Mouse (Mus musculus): ENCODE results near the gene Lhfpl1. TPM values are rescaled to one million over a fixed set of nuclear protein-coding genes. Genes with fewer than 3 reads are reported as not detected.
A peak's percentile ranks its signal among the peaks of the same experiment; 100 is the strongest.
"Not testable (repeated sequence)": the region's sequence is repeated elsewhere in the genome, so short reads cannot be mapped to it uniquely, and the experiment has no call there.

The Lhfpl1 gene
- polyA plus RNA-seq (2014; fragmentation: Nextera tagmentation; extraction: Ambion mirVana), result 0.12 TPM in 1 of 2 replicates, not detected in the other

GRCm38 (mm10) chrX:145348377-145349203 is at the start of gene Lhfpl1:
Gene Lhfpl1, minus strand, starts transcription at chrX:145349089.
- Histone ChIP-seq H3K4me3 (replicated peaks; ENCODE audit: low read depth, low read length) (no peak within 1 kb of the TSS), H3K9me3 (ENCODE audit: control insufficient read depth, low read length) (no peaks in the 10 kb centered on the region), H3K9ac (replicated peaks; ENCODE audit: low read length) (no peak within 1 kb of the TSS), H3K27me3 (ENCODE audit: control insufficient read depth, insufficient read depth, low read length) (no peaks in the 10 kb centered on the region), H3K4me2 (ENCODE audit: low read length) (no peak within 1 kb of the TSS), H3K36me3 (ENCODE audit: control insufficient read depth, insufficient read depth, low read length) (no peaks in the 10 kb centered on the region), H3K4me1 (ENCODE audit: control insufficient read depth, insufficient read depth, low read length) (no peaks in the 10 kb centered on the region), H3K27ac (replicated peaks; ENCODE audit: low read depth, low read length) (no peak within 1 kb of the TSS)
- DNase-seq (peak; percentile 1), ATAC-seq (ENCODE audit: low FRiP score, low TSS enrichment) (no peak)
- WGBS, result 39% methylated on average over 7 of the region's 7 CpGs

- no peak for ATAC-seq (ENCODE audit: low FRiP score, low TSS enrichment)
- no peaks in the 10 kb centered on the region for H3K4me1 ChIP-seq (ENCODE audit: control insufficient read depth, insufficient read depth, low read length)
- WGBS, result 80% methylated on average over 5 of the region's 5 CpGs
Measured at GRCm38 (mm10) chrX:145371839-145372238, 22.9 kb upstream of the Lhfpl1 start.

GRCm38 (mm10) chrX:145362527-145362926 is 13.6 kb upstream of the Lhfpl1 start:
- H3K4me1 ChIP-seq (ENCODE audit: control insufficient read depth, insufficient read depth, low read length), result no peaks in the 10 kb centered on the region
- H3K4me3 ChIP-seq (replicated peaks; ENCODE audit: low read depth, low read length), result no peak overlapping the region
- H3K27me3 ChIP-seq (ENCODE audit: control insufficient read depth, insufficient read depth, low read length), result no peaks in the 10 kb centered on the region
- DNase-seq, result no peak
- H3K4me2 ChIP-seq (ENCODE audit: low read length), result no peak overlapping the region
- H3K9ac ChIP-seq (replicated peaks; ENCODE audit: low read length), result no peak overlapping the region
- ATAC-seq (ENCODE audit: low FRiP score, low TSS enrichment), result no peak
- no peaks in the 10 kb centered on the region for H3K36me3 ChIP-seq (ENCODE audit: control insufficient read depth, insufficient read depth, low read length)
- no peak overlapping the region for H3K27ac ChIP-seq (replicated peaks; ENCODE audit: low read depth, low read length)
- H3K9me3 ChIP-seq (ENCODE audit: control insufficient read depth, low read length), result no peaks in the 10 kb centered on the region
- WGBS, result 94% methylated on average over 4 of the region's 4 CpGs

More at GRCm38 (mm10) chrX:145371839-145372238, 22.9 kb upstream of the Lhfpl1 start:
- Histone ChIP-seq H3K4me3 (replicated peaks; ENCODE audit: low read depth, low read length) (no peak overlapping the region), H3K9ac (replicated peaks; ENCODE audit: low read length) (no peak overlapping the region), H3K4me2 (ENCODE audit: low read length) (no peak overlapping the region), H3K27ac (replicated peaks; ENCODE audit: low read depth, low read length) (no peak overlapping the region), H3K9me3 (ENCODE audit: control insufficient read depth, low read length) (no peaks in the 10 kb centered on the region), H3K27me3 (ENCODE audit: control insufficient read depth, insufficient read depth, low read length) (no peaks in the 10 kb centered on the region), H3K36me3 (ENCODE audit: control insufficient read depth, insufficient read depth, low read length) (no peaks in the 10 kb centered on the region)
- DNase-seq, result no peak

- Histone ChIP-seq H3K27me3 (ENCODE audit: control insufficient read depth, insufficient read depth, low read length) (no peaks in the 10 kb centered on the region), H3K36me3 (ENCODE audit: control insufficient read depth, insufficient read depth, low read length) (no peaks in the 10 kb centered on the region), H3K4me3 (replicated peaks; ENCODE audit: low read depth, low read length) (no peak overlapping the region), H3K4me2 (ENCODE audit: low read length) (no peak overlapping the region), H3K9me3 (ENCODE audit: control insufficient read depth, low read length) (no peaks in the 10 kb centered on the region), H3K27ac (replicated peaks; ENCODE audit: low read depth, low read length) (no peak overlapping the region), H3K4me1 (ENCODE audit: control insufficient read depth, insufficient read depth, low read length) (no peaks in the 10 kb centered on the region), H3K9ac (replicated peaks; ENCODE audit: low read length) (no peak overlapping the region)
- DNase-seq (no peak), ATAC-seq (ENCODE audit: low FRiP score, low TSS enrichment) (no peak)
- 93% methylated on average over 2 of the region's 2 CpGs for WGBS
Measured at GRCm38 (mm10) chrX:145342402-145342801, 6.5 kb downstream of the Lhfpl1 start.

GRCm38 (mm10) chrX:145336141-145336540 is 12.7 kb downstream of the Lhfpl1 start:
- H3K4me3 ChIP-seq (replicated peaks; ENCODE audit: low read depth, low read length), result no peak overlapping the region
- ATAC-seq (ENCODE audit: low FRiP score, low TSS enrichment) (no peak), DNase-seq (no peak)
- H3K27ac ChIP-seq (replicated peaks; ENCODE audit: low read depth, low read length), result no peak overlapping the region
- H3K4me1 ChIP-seq (ENCODE audit: control insufficient read depth, insufficient read depth, low read length), result no peaks in the 10 kb centered on the region
- no peak overlapping the region for H3K9ac ChIP-seq (replicated peaks; ENCODE audit: low read length)
- 69% methylated on average over 1 of the region's 1 CpGs for WGBS
- H3K36me3 ChIP-seq (ENCODE audit: control insufficient read depth, insufficient read depth, low read length), result no peaks in the 10 kb centered on the region
- H3K27me3 ChIP-seq (ENCODE audit: control insufficient read depth, insufficient read depth, low read length), result no peaks in the 10 kb centered on the region
- no peaks in the 10 kb centered on the region for H3K9me3 ChIP-seq (ENCODE audit: control insufficient read depth, low read length)
- no peak overlapping the region for H3K4me2 ChIP-seq (ENCODE audit: low read length)

GRCm38 (mm10) chrX:145308555-145308954 is 40.3 kb downstream of the Lhfpl1 start:
- 65% methylated on average over 1 of the region's 1 CpGs for WGBS

GRCm38 (mm10) chrX:145307174-145307573 is 41.7 kb downstream of the Lhfpl1 start:
- Histone ChIP-seq H3K27ac (replicated peaks; ENCODE audit: low read depth, low read length) (no peak overlapping the region), H3K27me3 (ENCODE audit: control insufficient read depth, insufficient read depth, low read length) (no peaks in the 10 kb centered on the region), H3K9me3 (ENCODE audit: control insufficient read depth, low read length) (no peaks in the 10 kb centered on the region), H3K9ac (replicated peaks; ENCODE audit: low read length) (no peak overlapping the region), H3K36me3 (ENCODE audit: control insufficient read depth, insufficient read depth, low read length) (no peaks in the 10 kb centered on the region), H3K4me1 (ENCODE audit: control insufficient read depth, insufficient read depth, low read length) (no peaks in the 10 kb centered on the region), H3K4me3 (replicated peaks; ENCODE audit: low read depth, low read length) (no peak overlapping the region), H3K4me2 (ENCODE audit: low read length) (no peak overlapping the region)
- peak; percentile 80 for DNase-seq
- ATAC-seq (ENCODE audit: low FRiP score, low TSS enrichment), result no peak
- 9% methylated on average over 2 of the region's 2 CpGs for WGBS

More at GRCm38 (mm10) chrX:145308555-145308954, 40.3 kb downstream of the Lhfpl1 start:
- no peaks in the 10 kb centered on the region for H3K9me3 ChIP-seq (ENCODE audit: control insufficient read depth, low read length)
- no peaks in the 10 kb centered on the region for H3K36me3 ChIP-seq (ENCODE audit: control insufficient read depth, insufficient read depth, low read length)
- ATAC-seq (ENCODE audit: low FRiP score, low TSS enrichment) (no peak), DNase-seq (peak; percentile 63)
- H3K4me1 ChIP-seq (ENCODE audit: control insufficient read depth, insufficient read depth, low read length), result no peaks in the 10 kb centered on the region
- H3K27me3 ChIP-seq (ENCODE audit: control insufficient read depth, insufficient read depth, low read length), result no peaks in the 10 kb centered on the region
- no peak overlapping the region for H3K4me3 ChIP-seq (replicated peaks; ENCODE audit: low read depth, low read length)
- H3K9ac ChIP-seq (replicated peaks; ENCODE audit: low read length), result no peak overlapping the region
- no peak overlapping the region for H3K27ac ChIP-seq (replicated peaks; ENCODE audit: low read depth, low read length)
- H3K4me2 ChIP-seq (ENCODE audit: low read length), result no peak overlapping the region

GRCm38 (mm10) chrX:145300232-145300631 is 48.7 kb downstream of the Lhfpl1 start:
- H3K27ac ChIP-seq (replicated peaks; ENCODE audit: low read depth, low read length); H3K4me3 ChIP-seq (replicated peaks; ENCODE audit: low read depth, low read length); H3K4me2 ChIP-seq (ENCODE audit: low read length); H3K4me1 ChIP-seq (ENCODE audit: control insufficient read depth, insufficient read depth, low read length); DNase-seq; H3K9me3 ChIP-seq (ENCODE audit: control insufficient read depth, low read length); H3K9ac ChIP-seq (replicated peaks; ENCODE audit: low read length); H3K27me3 ChIP-seq (ENCODE audit: control insufficient read depth, insufficient read depth, low read length); ATAC-seq (ENCODE audit: low FRiP score, low TSS enrichment); H3K36me3 ChIP-seq (ENCODE audit: control insufficient read depth, insufficient read depth, low read length): not testable (repeated sequence)

- Histone ChIP-seq H3K36me3 (ENCODE audit: control insufficient read depth, insufficient read depth, low read length) (no peaks in the 10 kb centered on the region), H3K27ac (replicated peaks; ENCODE audit: low read depth, low read length) (no peak overlapping the region), H3K9me3 (ENCODE audit: control insufficient read depth, low read length) (no peaks in the 10 kb centered on the region), H3K9ac (replicated peaks; ENCODE audit: low read length) (no peak overlapping the region), H3K4me3 (replicated peaks; ENCODE audit: low read depth, low read length) (no peak overlapping the region), H3K4me1 (ENCODE audit: control insufficient read depth, insufficient read depth, low read length) (no peaks in the 10 kb centered on the region), H3K27me3 (ENCODE audit: control insufficient read depth, insufficient read depth, low read length) (no peaks in the 10 kb centered on the region), H3K4me2 (ENCODE audit: low read length) (no peak overlapping the region)
- DNase-seq, result peak; percentile 0
- 53% methylated on average over 3 of the region's 3 CpGs for WGBS
- 0 out of 2 replicates have a peak, but pooled peaks have one; percentile 11 for ATAC-seq (ENCODE audit: low FRiP score, low TSS enrichment)
Measured at GRCm38 (mm10) chrX:145272209-145272608, 76.7 kb downstream of the Lhfpl1 start.
